Mouse (Mus musculus) layer of hippocampus, postnatal 14 days (tissue): Measurements from ENCODE around the gene Pkn2. TPM values are rescaled to one million over a fixed set of nuclear protein-coding genes. Genes with fewer than 3 reads are reported as not detected.

Experiments used
- DNase-seq, 2 experiments: peaks; one replicate each; pipeline ENCODE4 v3.0.0; 2021 to 2022; ENCODE audit warnings: low spot score in 2 of 2, mixed read lengths in 1 of 2
- total RNA-seq, 2 experiments: library from RNA; stranded (reverse); gene quantifications; 2 replicates each; pipeline ENCODE4 v1.2.3; 2021

Gene Pkn2
- total RNA-seq, 2 experiments from 2014 or later = 29.0 to 29.2 TPM

DNA sequence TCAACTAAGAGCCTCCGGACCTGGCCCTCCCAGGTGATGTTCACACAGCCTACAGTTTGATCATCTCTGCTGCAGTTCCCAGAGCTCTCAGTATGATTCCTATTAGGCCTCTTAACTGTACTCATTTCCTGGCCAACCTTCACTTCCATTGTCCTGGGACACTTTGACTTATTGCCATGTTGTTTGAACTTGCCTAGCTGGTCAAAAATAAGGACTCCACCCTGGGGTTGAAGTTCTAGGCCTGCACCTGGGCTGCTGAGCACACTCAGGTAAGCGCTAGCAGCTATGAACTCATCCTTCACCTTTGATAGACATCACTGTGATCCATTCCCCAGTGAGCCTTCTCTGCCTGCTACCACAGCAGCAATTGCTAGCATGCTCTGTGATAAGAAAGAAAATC is 136.7 kb downstream of the Pkn2 start:
- DNase-seq = no peak

DNA sequence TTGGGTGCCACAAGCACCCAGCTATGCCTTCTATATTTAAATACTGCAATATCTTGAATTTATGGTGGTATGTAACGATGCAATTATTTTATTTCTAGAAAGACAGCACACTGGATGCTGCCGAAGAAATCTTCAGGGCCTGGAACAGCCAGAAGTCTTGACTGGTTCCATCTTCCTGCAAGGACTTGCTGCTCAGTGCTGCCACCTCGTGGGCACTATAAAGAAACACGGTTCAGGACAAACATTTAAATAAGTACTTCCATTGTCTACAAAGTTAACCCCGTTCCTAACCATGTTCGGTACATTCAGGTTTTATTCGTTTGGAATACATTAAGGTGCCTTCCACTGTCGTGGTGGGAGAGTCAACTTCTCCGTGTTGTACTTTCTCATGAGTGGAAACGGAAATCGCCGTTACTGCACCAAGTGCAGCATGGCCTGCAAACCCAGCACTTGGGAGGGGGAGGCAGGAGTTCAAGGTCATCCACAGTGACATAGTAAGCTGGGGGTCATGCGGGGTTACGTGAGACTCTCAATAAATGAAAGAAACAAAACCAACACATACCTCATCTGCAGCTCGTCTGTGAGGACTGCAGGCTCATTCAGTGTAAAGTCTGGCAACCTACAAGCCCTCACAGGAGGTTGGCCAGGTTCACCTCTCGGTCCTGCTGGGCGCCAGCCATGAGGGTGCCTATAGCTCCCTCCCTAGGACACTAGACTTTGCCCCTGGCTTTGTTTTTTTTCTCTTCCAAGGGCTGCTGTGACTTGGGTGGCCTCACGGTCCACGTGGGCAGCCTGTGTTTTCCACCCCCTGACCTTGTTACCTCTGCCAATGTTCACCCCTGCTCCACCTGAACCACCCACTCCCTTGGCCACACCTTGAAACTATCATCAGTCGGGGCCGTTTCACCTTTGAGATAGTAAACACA is 137.6 kb downstream of the Pkn2 start:
- no peak for DNase-seq

Other genes starting within 250 kb of the Pkn2 start
- 1 to 10 TPM; 4.8 to 7.3 TPM for gene Kyat3, start 181.0 kb downstream of the Pkn2 start, total RNA-seq
- gene Gtf2b, start 117.0 kb downstream of the Pkn2 start, total RNA-seq = 10 to 100 TPM; 40.6 to 41.5 TPM